Mouse (Mus musculus): ENCODE results near the gene Ubac1.

Gene Ubac1

DNA sequence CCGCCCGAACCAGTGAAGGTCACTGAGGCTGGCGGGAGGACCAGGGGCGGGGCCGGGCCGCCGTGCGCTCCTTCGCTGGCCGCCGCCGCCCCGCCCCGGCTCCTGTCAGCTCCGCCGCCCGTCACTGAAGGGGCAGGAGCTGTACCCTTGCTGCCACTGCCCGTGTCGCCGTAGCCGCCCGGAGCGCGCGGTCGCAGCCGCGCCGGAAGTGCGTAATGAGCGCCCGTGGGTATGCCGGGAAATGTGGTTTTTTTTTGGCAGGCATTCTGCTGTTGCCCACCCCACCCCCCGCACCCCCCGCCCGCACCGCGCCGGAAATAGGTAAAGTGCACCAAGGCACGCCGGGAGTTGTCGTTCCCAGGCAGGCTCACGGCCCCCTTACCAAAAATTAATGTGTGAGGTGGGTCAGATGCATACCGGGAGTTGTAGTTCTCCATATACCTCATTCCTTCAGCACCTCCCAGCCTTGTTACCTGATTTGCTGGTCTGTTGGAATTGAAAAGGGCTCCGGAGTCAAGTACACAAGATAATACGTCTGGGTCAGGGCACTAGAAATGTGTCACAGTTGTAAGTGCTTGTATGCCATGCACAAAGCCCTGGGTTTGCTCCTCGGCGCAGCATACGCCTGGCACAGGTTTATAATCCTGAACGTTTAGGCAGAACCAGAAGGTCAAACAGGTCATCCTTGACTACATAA lies at the start of gene Ubac1:
Gene Ubac1, minus strand, starts transcription at position 187 of the 697 bp plus-strand sequence.
- DNase-seq (ENCODE audit: low spot score) = peak; percentile 91

DNA sequence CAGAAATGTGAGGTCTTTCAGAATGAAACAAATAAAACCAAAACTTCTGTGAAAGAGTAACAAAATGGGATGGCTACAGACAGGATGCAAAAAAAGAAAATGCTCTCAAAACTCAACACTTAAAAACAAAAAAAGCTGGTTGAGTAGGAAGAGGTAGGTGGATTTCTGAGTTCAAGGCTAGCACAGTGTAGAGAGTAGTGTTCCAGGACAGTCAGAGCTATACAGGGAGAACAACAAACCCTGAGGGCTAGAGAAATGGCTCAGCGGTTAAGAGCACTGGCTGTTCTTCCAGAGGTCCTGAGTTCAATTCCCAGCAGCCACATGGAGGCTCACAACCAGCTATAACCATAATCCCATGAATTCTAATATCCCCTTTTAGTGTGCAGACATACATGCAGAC lies 47.0 kb upstream of the Ubac1 start:
- DNase-seq (ENCODE audit: low spot score) = no peak

DNA sequence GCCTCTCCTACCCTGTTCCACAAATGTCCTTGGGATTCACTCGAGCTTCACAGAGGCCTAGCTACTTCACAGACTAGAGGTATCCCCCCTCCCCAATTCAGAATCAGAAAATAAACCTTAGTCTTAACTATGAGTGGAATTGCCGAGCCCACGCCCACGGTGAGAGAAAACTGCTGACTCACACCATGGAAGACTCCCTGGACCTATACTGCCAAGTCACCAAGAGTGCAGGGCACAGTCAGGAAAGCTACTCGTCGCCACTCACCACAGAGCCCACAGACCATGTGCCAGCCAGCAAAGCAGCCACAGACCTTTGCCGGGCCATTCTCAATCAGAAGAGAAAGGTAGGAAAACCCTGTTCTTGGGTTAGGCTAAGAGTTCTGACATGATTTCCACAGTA lies 46.6 kb upstream of the Ubac1 start:
- DNase-seq (ENCODE audit: low spot score) = no peak

DNA sequence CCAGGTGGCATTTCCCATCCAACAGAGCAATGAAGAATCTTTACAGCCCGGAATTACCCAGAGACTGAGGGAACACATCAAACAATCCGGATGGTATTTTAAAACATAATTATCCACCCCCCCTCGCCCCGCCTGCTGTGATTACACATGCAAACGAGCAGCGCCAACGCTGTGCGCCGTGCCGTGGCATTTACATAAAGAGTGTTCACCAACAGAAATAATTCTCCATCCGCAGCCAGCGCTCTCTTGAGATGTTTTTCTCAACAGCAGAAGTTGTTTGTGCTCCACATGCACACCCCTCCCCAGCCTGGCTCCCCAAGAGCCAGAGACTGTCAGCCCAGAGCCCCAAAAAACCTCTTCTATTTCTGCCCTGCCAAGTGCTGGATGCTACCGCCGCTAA lies 45.0 kb upstream of the Ubac1 start:
- DNase-seq (ENCODE audit: low spot score) = no peak

DNA sequence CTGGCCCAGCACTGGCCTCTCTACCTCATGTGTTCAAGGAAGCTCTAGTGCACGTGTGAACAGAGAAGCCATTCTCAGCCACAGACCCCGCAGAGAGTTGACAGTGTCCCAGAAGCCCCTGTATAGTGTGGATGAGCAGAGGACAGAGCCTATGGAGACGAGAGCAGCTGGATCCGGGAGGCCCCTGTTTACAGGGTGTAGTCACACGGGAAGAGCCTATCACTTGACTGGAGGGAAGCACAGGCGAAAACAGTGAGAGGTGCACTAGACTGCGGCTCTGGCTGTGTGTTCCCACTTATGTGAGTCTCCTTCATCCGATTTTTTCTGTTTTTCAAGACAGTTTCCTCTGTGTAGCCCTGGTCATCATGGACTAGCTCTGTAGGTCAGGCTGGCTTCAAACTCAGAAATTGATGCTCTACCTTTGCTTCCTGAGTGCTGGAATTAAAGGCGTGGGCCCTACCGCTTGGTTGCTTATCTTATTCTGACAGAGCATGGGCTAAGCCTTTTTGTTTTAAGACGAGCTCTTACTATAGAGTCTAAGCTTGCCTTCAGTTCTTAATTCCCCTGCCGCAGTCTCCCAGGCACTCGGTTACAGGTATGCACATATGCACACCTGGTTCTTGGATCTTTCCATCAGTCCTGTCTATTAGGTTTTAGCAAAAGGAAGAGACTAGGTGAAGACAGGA lies 41.3 kb upstream of the Ubac1 start:
- no peak for DNase-seq (ENCODE audit: low spot score)

DNA sequence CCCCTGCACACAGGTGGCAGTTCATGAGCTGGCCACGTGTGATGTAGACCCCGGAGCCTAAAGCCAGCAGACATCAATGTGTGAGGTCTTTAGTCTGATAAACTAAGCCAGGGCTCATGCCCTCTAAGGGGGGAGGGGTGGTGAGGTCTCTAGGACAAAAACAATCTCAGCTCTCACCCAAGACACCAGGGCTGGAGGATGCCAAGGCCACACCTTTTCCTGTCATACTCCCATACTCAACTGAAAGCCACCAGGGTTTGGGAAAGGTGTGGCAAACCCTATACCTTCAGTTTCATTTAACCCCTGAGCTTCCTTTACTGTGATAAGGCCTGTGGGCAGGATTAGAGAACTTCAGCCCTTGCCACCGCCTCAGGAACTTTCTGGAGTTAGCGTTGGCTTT lies 40.7 kb upstream of the Ubac1 start:
- no peak for DNase-seq (ENCODE audit: low spot score)

DNA sequence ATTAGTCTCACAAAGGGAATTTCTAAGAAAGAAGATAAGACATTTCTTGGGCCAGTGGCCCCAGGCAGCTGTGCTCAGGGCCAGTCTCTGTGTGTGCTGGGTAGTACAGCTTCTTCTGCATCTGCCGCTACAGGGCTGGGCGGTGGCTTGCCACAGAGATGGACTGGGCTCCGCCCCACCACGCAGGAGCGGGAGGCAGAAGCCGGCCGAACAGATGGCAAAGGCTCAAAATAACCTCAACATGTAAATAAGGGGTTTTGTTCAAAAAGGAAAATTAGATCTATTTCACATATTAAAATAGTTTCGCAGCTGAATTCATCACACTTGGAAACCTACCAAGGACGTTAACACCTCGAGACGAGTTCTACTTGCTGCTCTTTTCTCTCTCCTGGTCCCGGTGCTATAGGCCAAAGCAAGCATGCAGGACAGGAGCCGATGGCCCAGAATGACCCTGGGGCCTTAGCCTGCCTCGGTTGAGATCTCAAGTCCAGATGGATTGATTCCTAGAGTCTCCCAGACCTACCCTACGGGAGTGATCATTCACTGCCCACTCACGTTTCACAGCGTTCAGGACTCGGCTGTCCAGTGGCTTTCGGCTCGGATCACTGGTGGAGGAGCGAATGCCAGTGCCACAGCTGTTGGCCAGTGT lies 39.6 kb upstream of the Ubac1 start:
- no peak for DNase-seq (ENCODE audit: low spot score)

DNA sequence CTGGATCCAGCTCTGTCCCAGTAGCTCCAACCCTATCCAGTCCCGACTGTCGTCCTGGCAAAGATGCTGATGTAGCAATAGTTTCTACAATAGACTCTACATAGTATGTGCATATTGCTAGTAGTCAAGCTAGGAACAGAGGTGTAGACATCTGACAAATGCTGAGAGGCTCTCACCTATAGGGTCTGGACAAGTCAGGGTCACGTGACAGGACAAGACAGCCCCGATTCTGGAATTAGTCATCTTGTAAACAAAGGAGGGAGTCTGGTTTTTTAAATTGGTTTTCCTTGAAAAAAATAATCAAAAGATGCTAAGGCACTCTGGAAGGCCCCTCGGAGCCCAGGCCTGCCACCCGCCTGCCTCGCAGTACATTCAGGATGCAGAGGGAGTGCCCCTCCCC lies 35.5 kb upstream of the Ubac1 start:
- DNase-seq (ENCODE audit: low spot score) = peak; percentile 30

DNA sequence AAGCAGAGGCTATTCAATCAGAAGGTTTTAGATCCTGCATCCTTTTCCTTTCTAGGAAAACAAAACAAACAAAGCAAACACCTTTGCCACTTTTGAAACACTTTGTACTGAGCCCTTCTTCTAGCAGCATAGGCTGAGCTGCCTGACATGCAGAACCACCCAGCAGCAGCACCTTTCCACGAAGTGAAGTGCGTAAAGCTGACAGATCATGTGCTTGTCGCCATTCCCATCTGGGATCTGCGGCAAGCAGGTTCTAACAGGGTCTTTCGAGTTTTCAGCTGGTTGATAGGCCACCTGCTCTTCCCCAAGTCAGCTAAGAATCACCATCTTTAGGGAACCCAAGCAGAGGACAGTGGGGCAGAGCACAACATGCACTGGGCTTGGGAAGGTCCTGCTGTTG lies 34.7 kb upstream of the Ubac1 start:
- no peak for DNase-seq (ENCODE audit: low spot score)

DNA sequence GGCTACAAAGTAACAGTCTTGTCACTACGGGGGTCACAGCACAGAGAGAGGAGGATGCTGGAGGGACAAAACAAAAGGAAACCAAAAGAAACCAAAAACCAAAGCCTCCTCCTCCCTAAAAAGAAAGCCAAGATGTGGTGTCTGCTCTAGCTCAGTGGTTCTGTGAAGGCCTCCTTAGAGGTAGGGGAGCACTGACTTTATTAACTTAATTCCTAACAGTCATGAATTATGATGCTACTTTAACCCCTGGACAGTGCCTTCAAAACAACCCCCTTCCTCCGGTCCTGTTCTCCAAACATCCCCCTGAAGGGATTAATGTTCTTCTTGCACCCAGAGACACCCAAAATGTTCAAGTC lies 34.2 kb upstream of the Ubac1 start:
- DNase-seq (ENCODE audit: low spot score) = no peak

DNA sequence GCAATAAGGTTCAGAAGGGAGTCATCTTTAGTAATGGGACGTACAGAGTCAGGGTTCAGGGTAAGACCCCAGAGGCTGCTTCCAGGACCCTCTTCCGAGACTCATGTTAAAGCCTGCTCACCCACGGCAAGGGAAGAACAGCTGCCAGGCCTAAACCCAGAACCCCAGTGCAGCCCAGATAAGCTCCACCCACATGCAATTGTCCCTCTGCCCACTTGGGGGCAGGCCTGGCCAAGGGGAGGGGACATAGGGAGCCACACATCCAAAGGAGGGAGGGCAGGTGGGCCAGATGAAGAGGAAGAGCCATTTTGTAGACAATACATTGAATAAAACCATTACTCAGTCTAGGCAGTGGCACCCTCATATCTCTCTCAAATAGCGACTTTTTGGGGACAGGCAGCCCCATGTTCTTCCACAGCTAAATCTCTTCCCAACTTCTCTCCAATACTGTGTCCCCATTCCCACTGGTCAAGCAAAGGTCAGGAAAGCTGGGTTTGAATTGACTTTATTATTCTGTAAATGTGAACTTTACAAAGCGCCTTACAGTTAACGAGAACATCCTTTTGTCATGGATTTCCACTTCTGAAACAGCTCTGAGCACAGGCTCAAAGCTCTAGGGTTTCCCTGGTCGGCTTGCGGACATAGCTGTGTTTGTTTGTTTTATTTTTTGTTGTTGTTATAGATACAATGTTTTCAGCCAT lies 33.6 kb upstream of the Ubac1 start:
- DNase-seq (ENCODE audit: low spot score) = peak; percentile 68

DNA sequence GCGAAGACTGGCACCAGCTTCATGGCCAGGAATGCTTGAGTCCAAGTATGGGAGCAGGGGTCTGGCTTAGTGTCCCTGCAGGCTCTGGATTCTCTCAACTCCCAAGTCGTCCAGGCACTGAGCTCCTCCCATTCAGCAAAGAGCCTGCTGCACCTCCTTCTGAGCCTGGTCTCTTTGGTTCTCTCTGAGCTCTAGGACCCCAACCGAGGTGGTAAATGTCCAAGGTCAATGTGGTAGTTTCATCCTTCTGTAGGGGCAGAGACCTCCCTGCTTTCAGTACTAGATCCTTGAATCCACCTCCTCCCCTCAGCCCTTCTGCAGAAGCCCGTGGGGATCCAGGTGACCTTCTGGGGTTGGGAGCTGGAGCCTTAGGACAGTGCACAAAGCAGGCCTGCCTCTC lies 31.3 kb upstream of the Ubac1 start:
- peak; percentile 51 for DNase-seq (ENCODE audit: low spot score)

DNA sequence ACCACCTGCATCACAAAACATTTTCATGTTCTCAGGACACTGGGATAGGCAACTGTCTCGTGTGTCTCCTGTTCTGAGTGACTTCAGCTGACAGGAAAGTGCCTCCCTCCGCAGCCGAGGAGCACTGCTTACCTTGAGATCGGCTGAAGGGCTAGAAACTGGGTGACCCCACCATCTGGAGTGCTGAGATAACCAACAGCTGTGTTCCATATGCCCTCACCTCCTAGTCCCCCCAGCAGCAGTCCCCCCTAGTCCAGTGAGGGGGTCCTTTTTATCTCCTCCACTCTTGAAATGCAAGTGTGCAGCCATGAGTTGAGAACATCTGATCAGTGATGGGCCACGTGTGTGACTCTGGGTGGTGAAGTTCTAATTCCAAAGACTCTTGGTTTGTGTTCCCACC lies 27.3 kb upstream of the Ubac1 start:
- no peak for DNase-seq (ENCODE audit: low spot score)

DNA sequence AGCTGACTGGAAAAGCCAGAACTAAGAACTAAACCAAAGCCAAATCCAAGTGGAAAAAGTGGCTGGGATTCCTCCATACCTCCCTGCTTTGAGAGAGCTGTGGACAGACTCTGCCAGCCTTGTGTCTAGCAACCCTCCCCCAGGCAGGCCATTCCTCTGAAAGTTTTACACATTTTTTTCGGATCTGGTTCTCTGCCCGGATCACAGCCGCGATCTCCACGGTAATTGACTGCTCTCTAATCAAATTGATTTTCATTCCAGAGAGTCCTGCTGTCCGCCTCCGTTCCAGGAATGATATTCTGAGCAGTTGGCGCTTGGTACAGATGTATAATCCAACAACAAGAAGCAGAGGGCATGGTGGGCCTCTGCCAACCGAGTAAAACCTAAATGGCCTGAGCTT lies 22.7 kb upstream of the Ubac1 start:
- peak; percentile 47 for DNase-seq (ENCODE audit: low spot score)

DNA sequence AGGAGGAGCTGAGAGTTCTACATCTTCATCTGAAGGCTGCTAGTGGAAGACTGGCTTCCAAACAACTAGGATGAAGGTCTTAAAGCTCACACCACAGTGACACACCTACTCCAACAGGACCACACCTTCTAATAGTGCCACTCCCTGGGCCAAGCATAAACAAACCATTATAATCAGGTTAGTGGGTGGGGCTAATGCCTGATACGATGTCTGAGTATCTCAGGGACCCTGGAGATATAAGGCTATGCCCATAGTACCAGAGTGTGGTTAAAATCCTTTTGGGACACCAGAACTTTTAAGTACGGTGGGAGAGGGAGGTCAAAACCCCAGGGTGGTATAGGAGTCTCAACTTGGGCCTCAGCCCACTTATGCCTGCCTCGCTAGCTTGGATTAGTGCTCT lies 21.1 kb upstream of the Ubac1 start:
- DNase-seq (ENCODE audit: low spot score) = no peak

DNA sequence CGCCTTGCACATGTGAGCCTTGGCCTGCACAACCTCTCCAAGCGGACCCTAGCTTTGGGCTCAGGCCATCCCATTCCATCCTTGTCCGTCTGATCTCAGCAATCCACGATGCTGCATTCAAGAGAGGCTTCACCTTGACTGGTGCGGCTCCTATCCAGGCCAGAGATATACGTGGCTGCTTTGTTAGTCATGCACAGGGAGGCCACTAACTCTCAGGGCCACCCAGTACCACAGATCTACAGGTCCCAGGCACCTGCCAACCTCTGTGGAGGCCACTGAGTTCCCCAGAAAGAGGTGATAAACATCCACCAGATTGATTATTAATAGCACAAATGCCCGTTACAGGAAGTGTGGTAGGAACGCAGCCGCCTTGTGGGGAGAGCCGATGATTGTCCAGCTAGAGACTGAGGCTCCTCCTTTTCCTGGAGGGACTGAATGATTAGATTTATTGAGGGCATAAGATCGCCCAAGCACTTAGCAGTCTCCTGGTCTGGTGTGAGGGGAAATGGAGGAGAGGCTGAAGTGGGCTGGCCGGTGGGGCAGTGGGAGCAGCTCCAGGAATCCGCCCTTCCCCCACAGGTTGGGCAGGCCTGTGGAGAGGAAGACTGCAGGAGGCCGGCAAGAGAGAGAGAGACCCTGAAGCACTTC lies 19.7 kb upstream of the Ubac1 start:
- DNase-seq (ENCODE audit: low spot score) = peak; percentile 45

DNA sequence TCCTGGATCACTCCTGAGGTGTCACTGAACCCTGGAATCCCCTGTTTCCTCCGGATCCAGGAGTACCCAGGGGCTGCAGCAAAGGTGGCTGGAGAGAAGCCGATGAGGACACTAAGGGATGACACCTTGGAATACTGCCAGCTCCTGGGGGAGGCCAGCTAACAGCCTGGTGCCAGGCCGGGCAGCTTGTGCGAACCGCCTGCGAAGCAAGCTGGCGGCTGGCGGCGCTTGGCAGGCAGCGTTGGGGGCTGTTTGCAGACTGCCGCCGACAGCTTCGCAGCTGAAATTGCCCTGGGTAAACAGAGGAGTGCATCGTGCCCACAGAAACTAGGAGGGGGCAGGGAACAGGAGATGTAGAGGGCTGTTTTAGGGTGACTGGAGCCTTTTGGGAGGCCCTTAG lies 18.4 kb upstream of the Ubac1 start:
- DNase-seq (ENCODE audit: low spot score) = peak; percentile 70

DNA sequence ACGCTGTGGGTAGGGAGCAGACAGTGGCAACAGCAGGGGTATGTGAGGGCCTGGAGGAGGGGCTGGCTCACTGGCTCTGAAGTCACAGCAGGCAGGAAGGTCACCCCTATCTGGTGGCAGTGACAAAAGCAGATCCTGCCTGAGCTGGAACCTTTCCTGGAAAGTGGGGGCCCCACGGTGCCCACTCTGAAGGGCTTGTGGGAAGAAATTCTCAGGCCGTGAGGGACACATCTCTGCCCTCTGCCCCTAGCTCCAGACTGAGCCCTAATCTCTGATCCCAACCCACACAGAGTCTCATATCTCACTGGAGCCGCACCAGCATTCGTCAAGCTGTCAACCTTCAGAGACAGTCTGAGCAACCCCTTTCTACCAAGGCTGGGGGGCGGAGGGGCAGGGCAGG lies 15.8 kb upstream of the Ubac1 start:
- no peak for DNase-seq (ENCODE audit: low spot score)

DNA sequence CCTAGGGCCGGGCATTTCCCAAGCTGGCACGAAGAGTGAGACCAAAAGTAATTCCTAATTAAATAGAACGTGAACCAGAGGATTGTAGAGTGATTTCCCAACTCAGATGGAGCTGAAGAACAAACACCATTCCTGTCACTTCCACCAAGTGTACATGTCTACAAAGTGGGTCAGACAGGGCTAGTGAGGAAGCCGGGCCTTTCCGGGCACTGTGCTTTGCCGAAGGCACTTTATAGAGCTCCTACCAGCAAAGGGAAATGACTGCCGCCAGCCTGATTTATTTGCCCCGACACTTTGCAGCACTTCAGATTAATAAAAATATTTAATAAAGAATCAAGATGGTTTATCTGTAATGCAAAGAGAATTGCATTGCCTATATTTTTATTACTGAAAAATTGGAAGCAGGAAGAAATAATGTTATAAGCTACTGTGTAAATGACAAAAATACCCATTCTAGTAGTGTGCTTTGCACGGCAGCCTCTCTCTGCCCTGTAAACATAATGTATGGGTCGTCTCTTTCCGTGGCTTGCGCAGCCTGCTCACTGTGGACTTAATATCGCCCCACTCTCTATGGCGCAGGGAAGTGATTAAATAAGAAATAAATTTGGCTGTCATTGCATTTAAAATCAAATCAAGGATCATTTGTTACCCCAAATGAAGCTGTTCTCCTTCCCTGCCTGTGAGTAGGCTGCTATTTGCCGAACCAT lies 12.9 kb upstream of the Ubac1 start:
- no peak for DNase-seq (ENCODE audit: low spot score)

DNA sequence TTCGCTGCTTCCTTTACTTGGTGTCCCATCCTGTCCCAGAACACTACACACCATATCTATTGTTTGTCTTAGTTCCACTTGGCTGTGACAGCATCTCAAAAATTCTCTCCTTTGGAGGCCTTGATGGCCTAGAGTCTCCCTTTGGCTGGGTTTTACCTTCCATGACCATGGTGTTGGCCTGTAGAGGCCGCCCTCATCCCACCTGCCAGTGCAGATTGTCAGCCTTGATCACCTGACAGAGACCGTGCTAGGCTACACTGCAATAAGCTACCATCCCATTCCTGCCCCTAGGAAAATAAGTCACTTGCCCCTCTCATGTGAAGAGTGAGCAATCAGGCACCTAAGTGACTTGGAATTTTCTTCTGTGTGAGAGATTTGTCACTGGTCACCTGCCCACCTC lies 8.7 kb upstream of the Ubac1 start:
- DNase-seq (ENCODE audit: low spot score) = peak; percentile 28

DNA sequence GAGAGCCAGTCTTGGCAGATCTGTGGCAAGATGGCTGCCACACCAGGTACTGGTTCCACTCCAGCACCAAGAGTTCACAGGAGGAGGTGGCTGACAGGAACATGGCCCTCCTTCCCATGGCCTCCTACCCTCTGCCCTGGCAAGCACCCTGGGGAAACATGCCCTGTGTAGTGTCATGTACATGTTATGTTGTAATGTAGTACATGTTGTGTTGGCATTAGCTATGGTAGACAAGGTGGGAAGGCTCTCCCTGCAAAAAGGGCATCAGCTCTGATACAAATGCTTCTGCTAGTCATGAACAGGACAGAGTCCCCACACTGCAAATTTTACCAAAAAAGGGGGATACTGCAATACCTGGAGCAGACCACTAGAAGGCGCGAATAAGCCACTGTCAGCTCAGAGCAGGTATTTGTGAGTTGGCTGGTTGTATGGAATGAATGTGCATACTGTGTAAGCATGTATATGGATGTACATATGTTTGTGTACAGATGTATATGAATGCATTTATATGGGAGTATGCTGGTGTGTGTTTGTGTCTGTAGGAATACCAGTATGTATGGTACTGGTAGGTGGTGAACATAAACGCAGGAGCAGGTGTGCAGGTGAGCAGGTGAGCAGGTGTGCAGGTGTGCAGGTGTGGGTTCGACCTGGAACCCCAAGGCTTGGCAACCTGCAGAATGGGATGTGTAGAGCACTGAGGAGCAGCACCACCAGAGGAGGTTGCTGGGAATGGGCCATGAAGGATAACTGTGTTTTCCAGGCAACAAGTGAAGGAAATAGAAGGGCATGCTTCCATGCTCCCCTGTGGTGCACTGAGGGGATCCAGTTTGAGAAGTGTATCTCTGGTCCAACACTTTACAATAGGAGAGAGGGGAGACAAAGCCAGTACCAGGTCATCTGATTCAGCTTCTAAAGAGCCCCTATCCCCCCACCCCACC lies 2.9 kb upstream of the Ubac1 start:
- DNase-seq (ENCODE audit: low spot score) = peak; percentile 47

Measured in MN1 (cell line).